Mouse (Mus musculus) lung, postnatal 14 days (tissue): Measurements from ENCODE around the gene Cog6.

Experiments used
- DNase-seq: peaks from one replicate; pipeline ENCODE4 v3.0.0; 2021

Gene Cog6

DNA sequence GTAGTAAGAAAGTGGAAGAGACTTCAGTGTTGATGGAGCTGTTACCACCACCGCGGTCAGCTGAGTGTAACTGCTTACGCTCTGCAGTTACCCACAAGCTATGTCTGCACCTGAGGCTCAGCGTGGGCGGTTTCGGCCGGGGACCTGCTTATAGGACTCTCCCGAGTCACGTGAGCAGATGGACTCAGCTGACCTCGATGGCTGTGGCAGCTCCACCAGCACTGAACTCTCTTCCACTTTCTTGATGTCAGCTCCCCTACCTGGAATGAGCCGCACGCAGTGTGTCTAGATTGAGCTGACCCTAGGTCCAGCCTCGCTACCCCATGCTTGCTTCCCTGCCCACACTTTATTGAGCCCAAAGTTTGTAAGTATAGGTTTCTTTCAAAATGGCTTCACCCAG, 56.1 kb downstream of the Cog6 start:
- no peak for DNase-seq

DNA sequence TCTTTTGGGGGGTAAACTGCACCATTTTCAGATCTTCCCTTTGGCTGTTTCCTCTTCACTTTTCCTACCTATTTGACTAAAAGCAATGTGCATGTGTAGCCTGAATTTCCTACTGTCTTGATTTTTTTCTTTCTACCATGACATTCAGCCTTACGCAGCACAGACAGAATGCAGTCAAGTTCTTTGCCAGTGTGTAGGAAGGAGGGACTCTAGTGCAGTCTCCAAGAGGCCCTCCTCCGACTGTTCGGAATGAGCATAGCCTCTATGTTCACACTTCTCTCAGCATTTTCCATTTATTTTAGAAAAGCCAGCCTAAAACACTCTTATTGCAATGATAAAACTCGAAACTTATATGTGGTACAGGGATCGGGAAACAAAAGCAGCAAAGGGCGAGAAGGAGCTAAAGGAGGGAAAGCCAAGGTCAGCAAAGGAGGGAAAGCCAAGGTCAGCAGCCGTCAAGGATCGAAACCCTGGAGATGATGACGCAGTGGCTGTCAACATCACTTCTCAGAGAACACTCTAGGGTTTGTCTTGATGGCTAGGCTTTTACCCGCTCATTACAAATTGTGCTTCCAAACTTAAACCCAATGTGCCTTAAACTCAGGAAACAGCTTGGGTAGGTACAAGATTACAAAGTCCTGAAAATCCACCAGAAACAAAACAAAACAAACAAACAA, 58.5 kb downstream of the Cog6 start:
- no peak for DNase-seq

DNA sequence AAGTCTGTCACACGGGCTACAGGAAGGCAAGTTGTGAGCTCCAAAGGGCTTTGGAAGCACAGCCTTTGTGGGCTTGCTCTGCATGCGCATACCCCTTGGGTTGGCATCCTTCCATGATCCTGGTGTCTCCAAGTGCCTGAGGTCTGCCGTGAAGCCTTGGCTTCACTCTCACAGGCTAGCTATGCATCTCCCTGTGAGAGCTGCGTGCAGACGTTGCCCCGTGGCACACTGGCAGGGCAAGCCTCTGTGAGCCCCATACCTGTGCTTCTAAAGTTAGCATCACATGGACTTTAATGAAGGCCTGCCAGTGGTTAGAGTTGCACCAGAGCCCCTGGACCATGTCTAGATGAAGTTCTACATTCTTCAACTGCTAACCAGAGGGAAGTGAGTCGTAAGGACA, 59.2 kb downstream of the Cog6 start:
- DNase-seq = no peak

DNA sequence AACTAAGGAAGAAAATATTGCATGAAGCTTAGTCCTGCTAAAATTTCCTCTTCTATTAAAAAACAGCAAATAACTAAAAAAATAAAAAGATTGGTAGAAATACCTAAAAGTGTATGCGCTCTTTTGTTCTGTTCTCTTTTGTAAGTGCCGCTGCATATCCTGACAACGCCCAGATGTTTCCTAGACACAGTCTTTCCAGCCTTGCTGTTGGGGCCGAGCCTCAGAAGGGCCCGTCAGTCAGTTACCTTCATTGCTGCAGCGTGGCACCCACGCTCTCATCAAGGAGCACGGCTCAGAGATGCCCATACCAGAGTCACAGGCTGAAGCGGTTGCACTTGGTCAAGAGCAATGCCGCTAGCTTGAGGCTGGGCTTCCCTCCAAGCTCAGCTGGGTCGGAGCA, 60.8 kb downstream of the Cog6 start:
- DNase-seq = no peak

DNA sequence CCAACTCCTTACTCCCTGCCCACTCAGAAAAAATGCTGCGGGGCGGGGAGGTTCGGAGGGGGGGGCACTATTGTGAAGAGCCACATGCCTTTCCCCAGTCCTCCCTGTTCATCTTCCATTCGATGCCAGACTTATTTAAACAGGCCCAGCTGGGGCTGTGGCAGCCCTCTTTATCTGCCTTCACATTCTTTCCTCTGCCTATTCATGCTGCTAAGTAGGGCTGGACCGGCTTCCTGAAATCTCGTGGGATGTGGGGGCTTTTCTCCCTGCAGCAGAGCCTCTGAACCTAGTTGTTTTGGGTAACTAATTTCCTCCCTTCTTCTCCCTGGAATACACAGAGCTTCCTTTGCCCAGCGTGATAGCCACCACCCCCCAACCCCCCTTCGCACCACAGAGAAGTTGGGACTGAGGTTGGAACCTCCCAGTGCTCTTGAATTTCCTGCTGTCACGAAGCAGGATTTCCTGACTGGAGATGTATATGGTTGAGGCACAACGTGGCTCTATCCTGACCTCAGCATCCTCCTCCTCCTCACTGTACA, 61.5 kb downstream of the Cog6 start:
- DNase-seq = peak; percentile 57

DNA sequence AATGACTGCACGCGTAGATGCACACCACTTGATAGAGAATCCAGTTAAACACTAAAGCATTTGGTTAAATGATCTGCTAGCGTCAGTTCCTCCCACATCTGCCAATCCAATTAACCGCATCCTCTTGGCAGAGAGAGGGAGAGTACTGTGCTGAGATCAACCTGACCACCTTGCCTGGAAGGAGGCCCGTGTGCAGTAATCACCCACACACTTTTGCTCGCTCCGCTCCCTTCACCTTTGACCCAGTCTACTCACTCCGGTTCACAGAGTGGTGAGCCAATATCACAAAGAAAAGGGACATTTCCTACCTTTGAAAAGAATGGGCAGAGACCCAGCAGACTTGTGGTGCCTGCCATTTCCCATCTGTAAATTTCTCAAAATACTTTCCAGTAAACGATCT, 62.4 kb downstream of the Cog6 start:
- peak; percentile 18 for DNase-seq

DNA sequence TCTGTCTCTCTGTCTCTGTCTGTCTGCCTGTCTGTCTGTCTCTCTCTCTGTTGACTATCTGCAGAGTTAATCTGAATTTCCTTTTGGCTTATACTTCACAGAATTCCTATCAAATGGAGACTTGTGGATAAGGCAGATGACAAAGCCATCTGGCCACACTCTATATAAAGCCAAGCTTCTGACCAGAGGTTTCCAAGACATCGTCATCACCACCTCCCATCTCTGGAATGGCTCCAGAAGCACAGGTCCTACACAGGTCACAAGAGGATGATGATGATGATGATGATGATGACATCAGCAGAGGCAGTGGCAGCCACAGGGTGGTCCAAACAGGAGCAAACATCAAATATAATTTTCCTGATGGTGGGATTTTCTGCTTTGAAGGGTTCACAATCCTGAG, 63.2 kb downstream of the Cog6 start:
- DNase-seq = no peak

DNA sequence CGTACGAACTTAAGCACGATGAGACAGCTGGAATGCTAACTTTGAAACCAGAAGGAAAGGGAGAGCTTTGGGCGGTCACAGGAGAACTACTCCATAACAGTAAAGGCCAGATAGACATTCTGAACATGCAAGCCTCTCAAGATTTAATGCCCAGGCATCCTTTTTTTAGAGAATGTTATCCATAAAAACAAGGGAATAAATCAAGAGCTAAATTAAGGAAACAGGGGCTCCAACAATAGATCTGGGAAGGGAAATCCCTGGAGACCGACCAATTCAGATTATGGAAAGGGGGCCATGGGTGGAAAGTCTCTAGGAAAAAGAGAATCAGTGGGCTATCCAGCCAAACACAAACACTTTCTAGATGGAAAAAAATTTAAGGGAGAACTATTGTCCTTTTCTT, 68.2 kb downstream of the Cog6 start:
- no peak for DNase-seq

DNA sequence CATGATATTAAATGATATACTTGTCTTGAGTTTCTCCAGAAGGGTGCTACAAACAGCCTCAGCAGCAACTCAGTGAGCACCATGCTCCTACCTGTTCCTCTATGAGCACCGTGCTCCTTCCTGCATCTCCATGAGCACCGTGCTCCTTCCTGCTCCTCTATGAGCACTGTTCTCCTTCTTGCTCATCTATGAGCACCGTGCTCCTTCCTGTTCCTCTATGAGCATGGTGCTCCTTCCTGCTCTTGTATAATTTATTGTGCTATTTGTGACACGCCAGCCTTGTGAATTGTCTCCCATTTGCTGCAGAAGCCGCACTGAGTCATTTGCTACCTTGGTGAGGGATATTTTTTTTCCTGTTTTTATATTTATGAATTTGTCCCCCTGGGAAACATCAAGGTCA, 69.6 kb downstream of the Cog6 start:
- DNase-seq = no peak

DNA sequence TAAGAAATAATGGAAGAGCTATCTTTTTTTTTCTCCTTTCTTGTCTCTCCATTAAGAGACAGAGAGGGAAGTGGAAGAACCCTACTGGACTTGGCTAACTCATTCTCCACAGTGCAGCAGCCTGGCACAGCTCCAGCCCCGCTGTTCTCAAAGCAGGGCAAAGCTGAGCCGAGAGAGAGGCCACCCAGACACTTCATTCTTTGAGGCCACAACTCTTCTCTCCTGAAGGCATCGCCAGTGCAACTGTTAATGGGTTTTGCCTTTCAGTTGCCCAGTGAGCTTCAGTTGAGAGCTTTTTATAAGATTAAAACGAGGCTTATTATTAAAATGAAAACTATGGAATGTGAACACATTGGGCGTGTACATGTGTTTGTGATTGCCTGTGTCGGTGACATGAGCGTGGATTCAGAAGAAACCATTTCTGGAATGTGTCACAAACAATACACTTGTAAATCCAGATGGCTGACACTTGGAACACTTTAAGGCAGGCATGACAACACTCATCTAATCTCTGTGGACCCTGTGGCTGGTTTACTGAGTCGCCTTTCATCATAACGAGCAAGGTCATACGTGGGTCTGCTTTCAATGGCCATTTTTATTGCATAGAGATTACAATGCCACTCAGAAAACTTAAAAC, 76.1 kb downstream of the Cog6 start:
- DNase-seq = peak; percentile 70

DNA sequence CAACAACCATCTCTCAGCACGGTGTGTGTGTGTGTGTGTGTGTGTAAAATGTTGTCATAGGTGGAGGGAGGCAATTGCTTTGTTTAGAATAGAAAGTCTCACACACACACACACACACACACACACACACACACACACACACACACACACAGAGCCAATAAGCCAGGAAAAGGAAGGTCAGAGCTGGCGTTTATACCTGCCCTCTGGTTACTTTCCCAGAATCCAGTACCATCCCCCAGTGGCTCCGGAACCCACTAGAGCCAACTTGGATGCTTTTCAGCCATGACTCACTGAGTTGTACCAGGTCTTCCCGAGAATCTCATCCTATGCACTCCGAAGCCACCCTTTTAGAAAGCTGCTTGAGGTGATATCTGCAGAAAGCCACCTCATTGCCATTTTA, 78.6 kb downstream of the Cog6 start:
- DNase-seq = peak; percentile 58

DNA sequence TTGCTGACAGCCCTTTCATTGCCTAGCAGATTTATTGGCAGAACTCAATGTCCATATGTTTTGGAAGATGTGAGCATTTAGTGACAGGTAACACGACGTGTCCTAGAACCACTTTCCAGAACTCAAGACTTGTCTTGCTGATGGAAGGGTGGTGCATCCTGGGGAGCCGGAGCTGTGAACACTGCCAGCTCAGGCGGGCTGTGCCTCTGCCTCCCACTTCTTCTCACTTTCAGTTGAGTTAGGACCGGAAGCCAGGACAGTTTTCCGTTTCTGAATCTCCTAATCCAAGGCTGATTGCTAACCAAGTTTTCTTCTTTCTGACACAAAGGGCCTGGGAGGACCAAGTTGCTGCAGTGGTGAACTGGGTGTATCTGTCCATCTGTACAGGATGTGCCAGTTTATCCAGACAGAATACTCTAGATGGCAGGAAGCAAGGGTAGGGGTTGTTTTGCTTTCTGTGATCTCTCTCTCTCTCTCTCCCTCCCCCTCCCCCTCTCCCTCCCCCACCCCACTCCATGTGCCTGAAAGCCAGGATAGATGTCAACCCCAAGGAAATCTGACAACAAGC, 79.2 kb downstream of the Cog6 start:
- peak; percentile 10 for DNase-seq

DNA sequence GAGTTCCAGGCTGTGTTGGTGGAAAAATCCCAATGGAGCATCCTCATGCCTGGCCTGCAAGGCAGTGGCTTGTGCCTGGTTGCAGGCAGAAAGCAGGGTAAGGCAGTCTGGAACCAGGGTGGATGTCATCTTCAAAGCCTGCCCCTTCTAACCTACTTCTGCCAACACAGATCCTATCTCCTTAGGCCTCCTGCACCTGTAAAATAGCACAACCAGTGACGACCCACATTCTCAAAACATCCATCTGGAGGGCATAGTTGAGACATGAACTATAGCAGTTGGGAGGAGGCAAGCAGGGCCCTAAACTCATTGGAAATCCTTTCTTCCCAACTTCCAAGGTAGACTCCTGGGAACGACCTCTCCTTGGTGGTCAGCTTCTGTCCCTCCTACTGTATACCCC, 85.1 kb downstream of the Cog6 start:
- no peak for DNase-seq
